Mouse (Mus musculus) frontal cortex, adult 2 months (tissue): ENCODE measurements around the gene Zfp580. TPM values are rescaled to one million over a fixed set of nuclear protein-coding genes. Genes with fewer than 3 reads are reported as not detected.
"Not testable (repeated sequence)": the region's sequence is repeated elsewhere in the genome, so short reads cannot be mapped to it uniquely, and the experiment has no call there.

ENCODE experiments used
- DNase-seq, 2 experiments: peaks; one replicate each; pipeline ENCODE4 v3.0.0; 2022; ENCODE audit warnings: low spot score in 1 of 2; ENCODE audit errors: extremely low spot score in 1 of 2
- polyA plus RNA-seq: library from polyadenylated mRNA; depleted of rRNA; stranded (reverse); fragments of >200 nt; gene quantifications from 2 replicates; pipeline ENCODE4 v1.2.3, GENCODE M21; 2012

Gene Zfp580
- polyA plus RNA-seq, 1 experiment, result 49.7 TPM

DNA sequence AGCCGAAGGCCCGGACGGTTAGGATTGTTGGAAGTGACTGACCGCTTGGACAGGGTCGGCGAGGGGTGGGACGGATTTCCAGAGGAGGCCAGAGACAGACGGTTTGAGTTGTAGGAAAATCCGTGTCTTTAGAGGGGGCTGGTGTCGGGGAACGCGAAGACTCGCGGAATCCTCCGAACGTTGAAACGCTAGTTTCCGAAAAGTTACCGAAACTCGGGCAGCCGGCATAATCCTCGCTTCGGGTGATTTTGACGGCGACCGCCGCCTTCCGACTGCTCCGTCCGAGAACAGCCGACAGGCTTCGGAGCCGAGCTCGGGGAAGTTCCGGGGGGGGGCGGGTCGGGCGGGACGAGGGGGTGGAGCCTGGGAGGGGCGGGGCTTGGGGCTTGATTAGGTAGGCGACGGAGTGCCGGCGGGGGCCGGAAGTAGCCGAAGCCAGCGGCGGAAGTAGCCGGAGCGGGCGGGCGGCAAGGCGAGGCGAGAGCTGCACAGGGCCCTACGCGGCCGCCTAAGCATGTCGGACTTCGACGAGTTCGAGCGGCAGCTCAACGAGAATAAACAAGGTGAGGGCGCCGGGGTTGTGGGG is 10.5 kb downstream of the Zfp580 start, which contains the start of gene U2af2:
U2af2 (plus strand) TSS at position 370 of the 586 bp plus-strand sequence.
- DNase-seq, result peak; percentile 79 to 92

DNA sequence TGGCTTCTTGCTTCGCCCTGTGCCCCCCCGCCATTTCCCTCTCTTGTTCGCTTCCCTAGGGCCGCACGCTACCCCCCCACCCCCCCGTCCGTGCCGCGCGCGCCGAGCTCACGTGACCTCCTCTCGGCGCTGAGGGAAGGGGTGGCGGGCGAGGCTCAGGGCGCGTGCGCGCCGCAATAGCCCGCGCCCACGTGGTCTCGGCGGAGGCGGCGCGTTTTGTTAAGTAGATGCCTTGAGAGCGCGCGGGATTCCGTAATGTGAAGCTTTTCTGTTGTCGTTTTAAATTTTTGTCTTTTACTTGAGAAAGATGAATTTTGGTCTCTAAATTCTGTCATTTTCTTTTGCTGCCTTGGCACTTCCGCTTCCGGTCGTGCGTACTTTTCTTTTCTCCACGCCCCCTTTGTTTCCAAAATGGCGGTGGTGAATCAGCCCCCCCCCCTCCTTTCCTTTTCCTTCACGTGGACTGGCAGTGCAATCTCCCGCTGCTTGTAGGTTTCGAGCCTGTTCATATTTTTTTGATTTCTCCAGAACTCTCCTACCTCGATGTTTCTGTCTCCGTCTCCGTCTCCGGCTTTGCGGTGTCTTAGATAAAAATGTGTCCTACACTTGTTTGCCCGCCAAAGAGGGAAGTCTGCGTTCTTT is 11.1 kb downstream of the Zfp580 start:
- no peak for DNase-seq

DNA sequence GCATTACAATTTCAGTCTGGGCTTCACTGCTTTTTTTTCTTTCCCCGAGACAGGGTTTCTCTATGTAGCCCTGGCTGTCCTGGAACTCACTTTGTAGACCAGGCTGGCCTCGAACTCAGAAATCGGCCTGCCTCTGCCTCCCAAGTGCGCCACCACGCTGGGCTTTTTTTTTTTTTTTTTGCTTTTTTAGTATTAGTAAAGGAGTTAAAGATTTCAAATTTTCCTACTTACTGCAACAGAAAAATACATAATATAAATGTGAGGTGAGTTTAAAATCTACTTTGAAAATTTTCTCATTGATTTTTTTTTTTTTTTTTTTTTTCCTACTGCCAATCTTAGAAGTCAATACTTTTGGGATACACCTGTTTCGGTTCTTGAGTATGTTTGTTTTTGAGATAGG is 13.5 kb downstream of the Zfp580 start:
- DNase-seq, result no peak

DNA sequence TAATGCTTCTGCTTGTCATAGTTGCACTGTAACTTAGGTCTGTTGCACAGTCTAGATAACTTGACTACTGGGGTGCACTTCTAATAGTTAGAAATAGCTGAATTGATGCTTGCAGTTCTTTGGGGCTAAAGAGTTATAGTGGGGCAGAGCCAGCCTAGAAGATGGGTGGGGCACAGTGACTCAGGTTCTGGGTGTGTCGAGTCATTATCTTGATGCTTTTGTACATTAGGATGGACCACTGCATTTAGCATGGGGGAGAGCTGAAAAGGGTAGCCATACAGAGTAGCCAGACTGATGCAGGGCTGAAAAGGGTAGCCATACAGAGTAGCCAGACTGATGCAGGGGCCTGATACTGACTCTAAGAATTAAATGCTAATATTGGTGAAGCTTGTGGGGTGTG is 22.2 kb downstream of the Zfp580 start:
- DNase-seq, result no peak

DNA sequence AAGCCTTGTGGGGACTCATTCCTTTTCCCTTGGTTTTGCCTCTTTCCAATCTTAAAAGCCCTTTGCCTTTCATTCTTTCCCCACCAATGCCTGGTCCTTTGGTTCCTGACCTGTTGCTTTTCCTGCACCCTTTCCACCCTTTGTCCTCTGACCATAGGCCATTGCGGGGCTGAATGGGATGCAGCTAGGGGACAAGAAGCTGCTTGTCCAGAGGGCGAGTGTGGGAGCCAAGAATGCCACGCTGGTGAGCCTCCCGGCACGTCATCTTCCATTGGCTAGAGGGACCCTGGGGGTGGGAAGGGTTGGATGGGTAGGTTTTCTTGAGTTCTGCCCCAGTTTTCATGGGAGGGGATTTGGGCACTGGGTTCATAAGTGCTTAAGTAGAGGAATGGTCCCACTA is 23.6 kb downstream of the Zfp580 start:
- no peak for DNase-seq

DNA sequence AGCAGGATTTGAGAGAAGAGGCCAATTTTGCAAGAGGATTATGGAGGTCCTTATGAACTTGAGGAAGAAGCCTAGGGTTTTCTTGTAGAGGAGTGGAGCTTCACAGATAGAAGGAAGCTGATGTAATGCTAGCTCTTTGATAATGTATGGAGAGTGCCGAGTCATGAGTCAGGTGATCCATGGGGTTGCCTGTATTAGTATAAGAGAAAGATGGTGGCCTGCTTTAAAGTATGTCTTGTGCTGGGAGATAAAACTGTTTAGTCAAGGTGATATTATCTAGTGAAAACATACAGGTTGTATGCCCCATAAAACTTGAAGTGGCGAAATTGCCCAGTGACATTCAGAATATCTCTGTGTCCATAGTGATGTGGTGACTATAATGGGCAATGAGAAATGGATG is 25.6 kb downstream of the Zfp580 start:
- no peak for DNase-seq

DNA sequence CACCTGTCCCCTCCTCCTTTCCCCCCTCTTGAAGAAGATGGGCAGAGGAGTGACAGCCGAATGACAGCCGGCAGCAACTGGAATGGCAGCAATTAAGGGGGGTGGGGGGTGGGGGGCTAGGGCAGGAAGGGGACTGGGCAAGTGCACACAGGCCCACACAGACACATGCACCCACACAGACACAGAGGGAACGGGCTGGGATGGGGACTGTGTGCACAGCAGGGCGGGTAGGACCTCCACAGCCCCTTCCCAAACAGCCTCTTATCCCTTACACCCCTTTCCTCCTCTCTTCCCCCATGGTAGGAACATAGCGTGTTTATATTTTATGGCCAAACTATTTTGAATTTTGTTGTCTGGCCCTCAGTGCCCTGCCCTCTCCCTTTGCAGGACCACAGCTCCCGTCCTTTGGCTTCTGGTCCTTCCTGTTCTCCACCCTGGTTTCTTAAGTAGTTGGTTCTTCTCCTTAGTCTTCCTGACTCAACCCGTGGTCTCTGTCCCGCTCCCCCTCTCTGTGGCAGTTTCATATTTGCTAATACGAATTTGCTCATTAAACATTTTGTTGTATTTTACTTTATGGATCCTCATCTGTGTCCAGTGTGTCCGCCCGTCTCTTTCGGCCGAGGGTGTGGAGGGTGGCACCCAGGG is 28.1 kb downstream of the Zfp580 start:
- not testable (repeated sequence) for DNase-seq

DNA sequence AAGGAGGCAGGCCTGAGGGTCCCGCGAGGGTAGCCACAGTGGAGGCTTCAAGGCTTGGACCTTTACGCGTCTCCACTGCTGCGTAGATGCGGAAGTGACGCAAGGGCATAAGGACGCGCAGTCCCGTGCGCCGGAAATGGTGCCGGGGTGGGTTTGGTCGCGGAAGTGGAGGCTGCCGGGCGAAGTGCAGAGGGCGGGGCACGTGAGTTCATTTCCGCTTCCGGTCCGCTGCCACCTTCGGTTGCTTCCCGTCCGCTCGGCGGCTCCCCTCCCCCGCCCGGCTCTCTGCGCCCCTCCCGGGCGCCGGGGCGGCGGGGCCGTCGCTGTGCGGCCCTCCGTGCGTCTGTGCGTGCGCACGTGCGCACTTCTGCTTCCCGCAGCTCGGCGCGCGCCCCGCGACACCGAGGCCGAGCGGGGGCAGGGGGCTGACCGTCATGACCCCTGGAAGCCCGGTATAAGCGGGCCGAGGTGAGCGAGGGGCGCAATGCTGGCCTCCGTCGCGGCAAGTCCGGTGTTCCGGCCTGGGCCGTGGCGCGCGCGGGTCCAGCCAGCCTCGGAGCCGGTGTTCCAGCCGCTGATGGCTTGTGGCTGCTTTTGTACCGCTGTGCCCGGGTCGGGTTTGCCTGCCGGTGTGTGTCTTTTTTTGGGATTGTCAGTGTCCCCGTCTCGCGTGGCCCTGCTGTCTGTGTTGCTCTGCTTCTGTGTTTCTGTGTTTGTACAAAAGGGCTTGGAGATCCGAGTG is 28.8 kb downstream of the Zfp580 start, which contains the start of gene Epn1:
Epn1 (plus strand) TSS at position 226 of the 742 bp plus-strand sequence.
- DNase-seq, result peak; percentile 93 to 98

DNA sequence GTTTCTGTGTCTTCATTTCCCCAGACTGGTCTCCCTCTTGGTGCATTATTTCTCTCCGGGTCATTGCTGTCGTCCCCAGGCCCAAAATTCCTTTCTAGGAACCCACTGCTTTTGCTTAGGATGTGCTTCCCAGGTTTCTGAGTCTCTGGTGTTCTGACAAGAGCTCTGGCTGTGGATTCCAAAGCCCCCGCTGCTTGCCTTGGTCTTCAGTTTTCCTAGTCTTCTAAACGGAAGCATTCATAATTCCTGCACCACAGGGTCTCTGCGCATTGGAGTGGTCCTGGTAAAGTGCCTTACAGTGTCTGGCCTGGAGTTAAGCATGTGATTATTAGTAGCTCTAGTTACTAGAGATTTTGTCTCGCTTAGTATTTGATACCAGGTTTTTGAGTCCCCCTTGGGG is 29.5 kb downstream of the Zfp580 start:
- DNase-seq, result no peak

DNA sequence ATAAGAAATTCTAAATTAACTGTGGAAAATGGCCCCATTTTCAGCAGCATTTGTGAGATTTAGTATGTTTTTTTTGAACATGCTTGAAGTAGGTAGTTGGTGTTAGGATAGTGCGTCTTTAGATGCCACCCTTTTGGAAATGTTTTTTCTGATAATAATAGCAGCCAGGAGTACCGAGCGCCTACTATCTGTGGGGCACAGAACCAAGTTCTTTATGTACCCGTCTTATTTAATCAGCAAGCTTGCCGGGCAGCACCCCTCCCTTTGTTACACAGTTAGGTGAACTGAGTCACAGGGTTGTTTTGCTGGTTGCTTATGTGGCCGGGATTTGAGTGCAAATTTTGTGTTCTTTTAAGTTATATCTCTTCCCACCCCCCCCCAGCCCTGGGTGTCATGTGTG is 29.9 kb downstream of the Zfp580 start:
- no peak for DNase-seq

DNA sequence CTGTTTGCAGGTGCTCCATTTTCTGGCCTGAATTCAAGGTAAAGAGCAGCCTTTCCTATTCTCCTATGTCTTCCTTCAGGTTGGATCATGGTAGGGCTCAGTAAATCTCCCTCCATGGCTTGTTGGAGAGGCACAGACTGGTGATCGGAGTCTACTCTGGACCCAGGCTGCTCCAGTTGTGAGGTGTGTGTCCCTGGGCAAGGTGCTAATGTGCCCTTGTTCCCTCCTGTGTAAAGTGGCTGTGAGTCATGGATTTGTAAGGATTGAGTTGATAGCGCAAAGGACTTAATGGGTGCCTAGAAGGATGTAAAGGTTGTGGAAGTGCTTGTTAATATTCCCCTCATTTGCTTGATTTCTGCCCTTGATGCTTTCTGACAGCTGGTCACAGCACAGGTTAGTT is 30.6 kb downstream of the Zfp580 start:
- DNase-seq, result no peak

DNA sequence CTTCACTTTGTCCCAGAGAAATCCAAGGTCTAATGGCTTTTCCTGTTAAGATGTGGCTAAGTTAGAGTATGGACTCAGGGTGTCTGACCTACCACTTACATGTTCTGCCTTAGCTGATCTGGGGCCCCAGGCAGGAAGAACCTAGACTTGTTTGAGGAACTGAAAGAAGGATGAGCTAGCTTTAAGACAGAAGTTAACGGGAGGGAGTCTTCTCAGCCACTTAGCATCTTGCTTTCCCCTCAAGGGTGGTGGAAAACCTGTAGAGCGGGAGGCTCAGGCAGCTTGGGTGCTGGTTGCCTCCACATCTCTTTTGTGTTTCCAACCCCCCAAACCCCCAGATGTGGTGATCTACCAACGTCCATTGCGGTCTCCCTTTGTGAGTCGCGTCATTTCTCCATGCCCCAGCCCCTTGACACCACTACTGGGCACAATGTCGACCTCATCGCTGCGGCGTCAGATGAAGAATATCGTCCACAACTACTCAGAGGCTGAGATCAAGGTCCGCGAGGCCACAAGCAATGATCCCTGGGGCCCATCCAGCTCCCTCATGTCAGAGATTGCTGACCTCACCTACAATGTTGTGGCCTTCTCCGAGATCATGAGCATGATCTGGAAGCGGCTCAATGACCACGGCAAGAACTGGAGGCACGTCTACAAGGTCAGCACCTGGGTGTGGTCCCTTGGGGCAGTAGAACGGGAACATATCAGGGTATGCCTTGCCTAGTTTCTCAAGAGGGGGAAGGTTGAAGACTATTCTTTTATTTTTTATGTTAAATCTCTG is 32.2 kb downstream of the Zfp580 start:
- DNase-seq, result no peak

DNA sequence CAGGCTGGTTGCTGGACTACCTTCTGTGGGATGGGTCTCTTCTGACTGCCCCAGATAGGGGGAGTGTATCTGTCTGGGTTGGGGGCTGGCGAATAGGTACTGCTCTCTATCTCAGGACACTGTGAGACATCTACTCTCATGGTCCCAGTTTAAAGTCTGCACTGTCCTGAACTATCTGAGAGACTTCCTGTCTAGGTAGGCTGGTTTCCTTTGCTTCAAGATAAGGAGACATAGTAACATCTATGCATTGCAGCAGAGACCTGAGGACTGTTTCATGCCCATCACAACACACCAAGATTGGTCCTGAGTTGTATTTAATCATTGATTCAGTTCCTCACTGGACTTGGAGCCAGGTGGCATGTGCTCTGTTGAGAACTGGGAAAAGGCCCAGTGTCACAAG is 34.2 kb downstream of the Zfp580 start:
- DNase-seq, result no peak

DNA sequence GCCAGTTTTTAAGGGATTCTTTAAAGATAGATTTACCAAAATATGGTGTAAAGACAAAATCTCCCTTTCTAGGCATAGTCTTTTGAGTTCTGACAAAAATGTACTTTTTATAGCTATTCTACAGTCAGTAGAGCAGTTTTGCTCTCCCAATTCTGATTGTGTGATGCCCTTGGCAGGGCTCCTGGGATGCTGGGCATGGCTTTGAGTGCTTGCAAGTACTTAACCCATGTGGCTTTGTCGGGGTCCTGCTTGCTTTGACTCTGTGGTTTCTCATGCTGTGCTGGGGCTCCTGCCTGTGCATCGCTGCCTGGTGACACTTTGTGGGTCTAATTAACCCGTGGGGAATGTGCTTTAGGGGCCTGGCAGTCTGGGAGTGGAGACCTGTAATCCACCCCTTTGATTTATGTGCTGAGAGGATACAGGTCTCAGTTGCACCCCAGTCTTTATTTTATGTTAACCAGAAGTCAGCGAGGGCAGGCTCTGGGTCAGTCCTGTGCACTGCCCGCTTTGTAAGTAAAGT is 35.6 kb downstream of the Zfp580 start:
- no peak for DNase-seq

DNA sequence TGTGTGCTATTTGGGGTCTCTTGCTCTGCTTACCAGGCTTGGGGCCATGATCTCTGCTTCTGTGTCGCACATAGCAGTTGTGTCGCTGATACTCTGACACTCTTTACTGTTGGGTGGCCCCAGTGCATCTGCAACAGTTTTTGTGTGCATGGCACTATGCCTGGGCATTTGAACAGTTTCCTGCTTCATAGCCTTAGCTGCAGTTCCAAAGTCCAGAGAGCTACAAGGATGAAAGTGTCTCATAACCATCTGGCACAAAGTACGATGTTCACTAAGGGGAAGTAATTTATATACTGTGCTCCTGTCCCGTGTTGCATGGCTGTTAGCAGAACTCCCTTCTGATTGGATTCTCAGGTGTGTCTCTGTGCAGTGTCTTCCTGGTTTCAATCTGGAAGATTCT is 36.5 kb downstream of the Zfp580 start:
- no peak for DNase-seq

DNA sequence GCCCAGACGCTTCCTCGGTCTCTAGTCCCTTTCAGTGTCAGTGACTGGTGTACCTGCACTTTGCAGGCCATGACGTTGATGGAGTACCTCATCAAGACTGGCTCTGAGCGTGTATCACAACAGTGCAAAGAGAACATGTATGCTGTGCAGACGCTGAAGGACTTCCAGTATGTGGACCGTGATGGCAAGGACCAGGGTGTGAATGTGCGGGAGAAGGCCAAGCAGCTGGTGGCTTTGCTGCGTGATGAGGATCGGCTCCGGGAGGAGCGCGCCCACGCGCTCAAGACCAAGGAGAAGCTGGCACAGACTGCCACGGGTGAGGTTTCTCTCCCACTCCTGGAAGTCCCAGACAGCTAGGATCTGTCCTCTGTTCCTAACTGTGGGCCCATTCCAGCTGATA is 38.5 kb downstream of the Zfp580 start:
- peak in 1 of 2 experiments; percentile 65 for DNase-seq

DNA sequence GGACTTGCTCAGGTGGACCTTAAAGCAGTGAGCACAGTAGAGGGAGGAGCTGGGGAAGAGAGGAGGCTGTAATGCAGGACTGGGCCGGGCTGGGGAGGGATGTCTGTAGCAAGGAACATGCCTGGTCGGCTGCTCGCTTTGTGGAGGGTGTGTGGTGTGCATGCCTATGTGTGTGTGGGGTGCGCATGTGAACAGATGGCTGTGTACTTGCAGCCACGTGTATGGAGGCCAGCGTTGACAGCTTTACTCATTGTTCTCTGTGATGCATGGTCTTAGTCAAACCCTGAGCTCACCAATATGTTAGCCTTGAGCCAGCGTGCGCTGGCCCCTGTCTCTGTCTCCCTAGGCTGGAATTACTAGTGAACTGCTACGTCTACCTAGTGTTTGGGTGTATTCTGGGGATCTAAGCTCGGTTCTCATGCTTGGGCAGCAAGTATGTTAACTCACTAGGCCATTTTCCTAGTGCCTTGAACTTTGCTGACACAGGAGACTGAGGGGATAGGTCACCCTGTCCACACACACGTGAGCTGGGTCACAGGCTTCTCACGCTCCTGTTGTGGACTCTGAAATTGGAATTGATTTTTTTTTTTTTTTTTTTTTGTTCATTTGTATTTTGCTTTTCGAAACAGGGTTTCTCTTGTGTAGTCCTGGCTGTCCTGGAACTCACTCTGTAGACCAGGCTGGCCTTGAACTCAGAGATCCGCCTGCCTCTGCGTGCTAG is 39.8 kb downstream of the Zfp580 start:
- peak in 1 of 2 experiments; percentile 56 for DNase-seq

DNA sequence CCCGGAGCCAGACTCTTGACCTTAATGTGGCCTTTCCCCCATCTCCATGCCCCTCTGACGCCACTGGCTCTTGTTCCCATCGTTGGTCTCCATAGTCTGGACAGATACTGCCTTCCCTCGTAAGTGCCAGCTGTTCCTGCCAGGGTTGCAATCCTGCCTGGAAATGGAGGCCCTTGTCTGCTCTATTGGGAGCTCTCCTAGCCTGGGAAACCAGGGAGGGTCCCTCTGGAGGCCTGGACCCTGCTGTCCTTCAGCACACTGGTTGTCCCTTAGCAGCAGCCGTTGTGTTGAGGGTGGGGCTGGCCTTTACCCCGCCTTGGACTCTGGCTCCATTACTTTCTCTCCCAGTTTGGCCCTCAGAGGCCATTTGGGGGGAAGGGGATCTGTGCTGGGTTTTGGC is 41.0 kb downstream of the Zfp580 start:
- no peak for DNase-seq

DNA sequence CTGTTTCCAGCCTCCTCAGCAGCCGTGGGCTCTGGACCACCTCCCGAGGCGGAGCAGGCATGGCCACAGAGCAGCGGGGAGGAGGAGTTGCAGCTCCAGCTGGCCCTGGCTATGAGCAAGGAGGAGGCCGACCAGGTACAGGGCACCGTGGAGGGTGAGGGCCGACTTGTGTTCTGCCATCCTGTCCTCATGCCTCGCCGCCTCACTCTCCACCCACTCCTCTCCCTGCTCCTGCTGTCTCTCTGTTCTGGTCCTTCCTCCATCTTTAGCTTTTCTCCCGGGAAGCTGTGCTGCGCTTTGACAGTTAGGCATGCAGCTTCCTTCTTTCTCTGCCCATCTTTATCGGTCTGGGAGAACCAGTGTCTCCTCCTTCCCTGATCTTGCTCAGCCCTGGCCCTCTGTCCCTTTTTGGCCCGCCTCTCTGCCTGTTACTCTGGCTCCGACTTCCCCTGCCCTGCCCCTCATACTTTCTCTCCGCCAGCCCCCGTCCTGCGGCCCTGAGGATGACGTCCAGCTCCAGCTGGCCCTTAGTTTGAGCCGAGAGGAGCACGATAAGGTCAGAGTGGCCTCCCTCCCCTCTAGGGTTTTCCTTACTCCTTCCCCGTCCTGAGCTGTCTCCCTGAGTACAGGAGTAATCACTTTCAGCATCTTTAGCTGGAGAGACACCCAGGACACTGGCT is 41.6 kb downstream of the Zfp580 start:
- DNase-seq, result peak in 1 of 2 experiments; percentile 59
